Mouse (Mus musculus) spleen, adult 2 months (tissue): ENCODE measurements around the gene Pigs.

Experiments used
- CTCF ChIP-seq: fragments of 200-500 bp; IDR thresholded peaks from 2 replicates; pipeline ENCODE4 v1.5.1; 2011; ENCODE audit warnings: mild to moderate bottlenecking, inconsistent platforms; ENCODE audit not compliant: insufficient read depth, insufficient read length, insufficient replicate concordance; ENCODE audit errors: extremely low read depth
- POLR2A ChIP-seq: fragments of 200-500 bp; IDR thresholded peaks from 2 replicates; pipeline ENCODE4 v1.6.1; 2011; ENCODE audit warnings: low read depth, low read length, inconsistent platforms

DNA sequence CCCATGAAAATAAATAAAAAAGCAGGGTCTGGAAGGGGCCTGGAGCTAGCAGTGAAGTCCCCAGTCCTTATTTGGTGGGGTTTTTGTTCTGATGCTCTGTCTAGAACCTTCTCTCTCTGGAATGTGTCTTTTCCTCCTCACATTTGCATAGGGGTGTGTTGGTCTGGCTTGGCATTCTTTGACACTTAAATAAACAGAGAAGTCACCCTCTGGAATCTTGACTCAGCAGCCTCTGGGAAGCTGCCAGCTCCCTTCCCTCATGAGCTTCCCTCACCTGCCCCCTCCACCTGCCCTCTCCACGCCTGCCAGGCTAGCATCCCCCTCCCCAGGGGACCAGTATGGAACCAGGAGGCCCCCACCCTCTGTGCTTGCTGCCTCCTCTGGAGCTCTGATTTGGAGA, 42.2 kb downstream of the Pigs start:
- no peak for TF ChIP-seq CTCF
- no peak for TF ChIP-seq POLR2A
